Mouse (Mus musculus) heart, embryonic 15.5 days (tissue): ENCODE data around the gene Bin2. TPM values are rescaled to one million over a fixed set of nuclear protein-coding genes. Genes with fewer than 3 reads are reported as not detected.

ENCODE experiments used
- ATAC-seq: fragments of 200-750 bp; cut with Nextera tagmentation; replicated peaks from 2 replicates; pipeline ENCODE4 v1.8.0; 2017; ENCODE audit warnings: low read depth, moderate TSS enrichment; ENCODE audit not compliant: insufficient number of reproducible peaks, insufficient read depth, low FRiP score
- H3K27ac ChIP-seq: fragments of 300-500 bp; sonication (generic); 2 replicates; pipeline ENCODE4 v1.5.1; 2015; ENCODE audit warnings: mild to moderate bottlenecking, inconsistent platforms
- H3K27me3 ChIP-seq: fragments of 300-500 bp; sonication (generic); 2 replicates; pipeline ENCODE4 v1.6.1; 2015; ENCODE audit warnings: inconsistent platforms
- H3K36me3 ChIP-seq: fragments of 300-500 bp; sonication (generic); 2 replicates; pipeline ENCODE4 v1.6.1; 2015; ENCODE audit warnings: mild to moderate bottlenecking, inconsistent platforms
- H3K4me1 ChIP-seq: fragments of 300-500 bp; sonication (generic); replicated peaks from 2 replicates; pipeline ENCODE4 v1.6.1; 2015; ENCODE audit warnings: inconsistent platforms
- H3K4me2 ChIP-seq: fragments of 300-500 bp; sonication (generic); 2 replicates; pipeline ENCODE4 v1.6.1; 2015; ENCODE audit warnings: inconsistent platforms, mild to moderate bottlenecking, moderate library complexity
- H3K4me3 ChIP-seq: fragments of 300-500 bp; sonication (generic); 2 replicates; pipeline ENCODE4 v1.5.1; 2015; ENCODE audit warnings: mild to moderate bottlenecking, inconsistent platforms
- H3K9ac ChIP-seq: fragments of 300-500 bp; sonication (generic); 2 replicates; pipeline ENCODE4 v1.6.1; 2015; ENCODE audit warnings: mild to moderate bottlenecking, inconsistent platforms
- H3K9me3 ChIP-seq: fragments of 300-500 bp; sonication (generic); replicated peaks from 2 replicates; pipeline ENCODE4 v1.6.1; 2016; ENCODE audit warnings: inconsistent platforms
- WGBS: fragments of 180-500 bp; shearing (Covaris S2); methylation state at CpG from one replicate; pipeline ENCODE4 v1.1.7; 2015; ENCODE audit warnings: mixed read lengths; 5-methylcytosine and 5-hydroxymethylcytosine counted together
- polyA plus RNA-seq: library from polyadenylated mRNA; unstranded; fragments of >200 nt; fragmentation: Nextera tagmentation; extraction: Ambion mirVana; gene quantifications from 2 replicates; pipeline ENCODE4 v1.2.1, GENCODE M21; 2015

The Bin2 gene
- polyA plus RNA-seq, 1 experiment from 2014 or later = 2.6 TPM

DNA sequence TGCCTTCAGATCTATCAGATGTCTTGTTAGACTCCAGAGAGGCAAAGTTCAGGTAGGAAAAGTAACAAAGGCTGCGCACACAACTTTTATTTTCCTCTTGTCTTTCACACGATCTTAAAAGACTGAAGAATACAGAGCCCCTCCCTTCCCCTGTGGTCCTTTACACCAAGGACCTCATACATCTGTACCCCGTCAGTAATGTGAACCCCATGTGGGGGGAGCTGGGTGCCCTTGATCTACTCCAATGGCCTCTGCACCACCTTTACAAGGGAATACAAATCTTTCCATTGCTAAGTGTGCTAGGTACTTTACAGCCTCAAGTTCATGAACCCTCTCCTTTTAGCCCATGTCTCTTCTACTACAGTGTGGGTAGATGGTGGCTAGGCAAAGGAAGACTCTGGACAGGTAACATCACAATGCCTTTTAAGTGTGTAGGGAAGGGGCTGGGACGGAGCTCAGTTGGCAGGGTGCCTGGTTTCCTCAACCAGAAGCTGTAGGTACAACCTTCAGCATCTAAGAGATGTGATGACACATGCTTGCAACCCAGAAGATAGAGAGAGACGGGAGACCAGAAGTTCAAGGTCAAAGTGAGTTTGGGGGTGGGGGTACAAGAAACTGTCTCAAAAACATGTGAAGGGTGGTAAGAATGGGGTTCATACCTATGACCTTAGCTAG is 1.3 kb downstream of the Bin2 start:
- Histone ChIP-seq H3K27me3 (no peaks in the 10 kb centered on the region), H3K4me1 (peaks cover 12% of the 10 kb centered on the region), H3K27ac (no peak overlapping the region), H3K4me3 (no peak overlapping the region), H3K9me3 (no peaks in the 10 kb centered on the region), H3K36me3 (no peaks in the 10 kb centered on the region), H3K4me2 (no peak overlapping the region; the same call in 1 of the 2 replicates), H3K9ac (no peak overlapping the region)
- 57% methylated on average over 5 of the region's 5 CpGs for WGBS
- ATAC-seq = no peak

DNA sequence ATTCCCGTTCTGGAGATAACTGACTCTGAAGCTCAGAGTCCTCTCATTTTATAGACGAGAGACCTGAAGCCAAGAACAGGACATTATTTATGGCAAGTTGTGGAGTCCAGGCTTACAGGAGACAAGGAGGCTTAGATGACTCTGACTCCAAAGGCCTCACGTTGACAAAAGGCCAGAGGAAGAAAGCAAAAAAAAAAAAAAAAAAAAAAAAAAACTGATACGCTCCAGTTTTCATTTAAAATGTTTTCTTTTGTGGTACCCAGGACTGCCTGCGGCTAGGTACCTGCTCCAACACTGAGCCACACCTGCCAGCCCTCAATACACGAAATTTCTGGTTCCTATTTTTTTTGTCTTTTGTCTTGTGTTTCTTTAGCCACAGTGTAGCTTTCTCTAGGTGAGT is 1.9 kb downstream of the Bin2 start:
- peaks cover 12% of the 10 kb centered on the region for H3K4me1 ChIP-seq

GRCm38 (mm10) chr15:100666851-100667250 is 2.5 kb downstream of the Bin2 start:
- 20% methylated on average over 12 of the region's 12 CpGs for WGBS
- Histone ChIP-seq H3K9me3 (no peaks in the 10 kb centered on the region), H3K27me3 (no peaks in the 10 kb centered on the region), H3K9ac (no peak overlapping the region), H3K4me2 (peak overlapping the region; percentile 16; the same call in 1 of the 2 replicates), H3K4me3 (no peak overlapping the region), H3K36me3 (no peaks in the 10 kb centered on the region), H3K4me1 (peaks cover 12% of the 10 kb centered on the region), H3K27ac (peak overlapping the region; percentile 66)
- no peak for ATAC-seq

More for the DNA sequence above, 1.9 kb downstream of the Bin2 start:
- H3K4me2 ChIP-seq = peak overlapping the region; percentile 16; the same call in 1 of the 2 replicates
- no peak for ATAC-seq
- H3K27ac ChIP-seq = peak overlapping the region; percentile 66; the same call in 1 of the 2 replicates
- H3K9me3 ChIP-seq = no peaks in the 10 kb centered on the region
- no peak overlapping the region for H3K9ac ChIP-seq
- no peak overlapping the region for H3K4me3 ChIP-seq
- WGBS = 54% methylated on average over 6 of the region's 6 CpGs
- H3K27me3 ChIP-seq = no peaks in the 10 kb centered on the region
- no peaks in the 10 kb centered on the region for H3K36me3 ChIP-seq

- no peaks in the 10 kb centered on the region for H3K27me3 ChIP-seq
- H3K27ac ChIP-seq = peak overlapping the region; percentile 20
- 8% methylated on average over 7 of the region's 7 CpGs for WGBS
- H3K9me3 ChIP-seq = no peaks in the 10 kb centered on the region
- H3K4me3 ChIP-seq = no peak overlapping the region
- peak overlapping the region; percentile 22; the same call in 1 of the 2 replicates for H3K4me2 ChIP-seq
- H3K4me1 ChIP-seq = peaks cover 12% of the 10 kb centered on the region
- H3K36me3 ChIP-seq = no peaks in the 10 kb centered on the region
- ATAC-seq = peak; percentile 45; the same call in 1 of the 2 replicates
- no peak overlapping the region for H3K9ac ChIP-seq
Observed at GRCm38 (mm10) chr15:100666219-100666696, 3.1 kb downstream of the Bin2 start.

DNA sequence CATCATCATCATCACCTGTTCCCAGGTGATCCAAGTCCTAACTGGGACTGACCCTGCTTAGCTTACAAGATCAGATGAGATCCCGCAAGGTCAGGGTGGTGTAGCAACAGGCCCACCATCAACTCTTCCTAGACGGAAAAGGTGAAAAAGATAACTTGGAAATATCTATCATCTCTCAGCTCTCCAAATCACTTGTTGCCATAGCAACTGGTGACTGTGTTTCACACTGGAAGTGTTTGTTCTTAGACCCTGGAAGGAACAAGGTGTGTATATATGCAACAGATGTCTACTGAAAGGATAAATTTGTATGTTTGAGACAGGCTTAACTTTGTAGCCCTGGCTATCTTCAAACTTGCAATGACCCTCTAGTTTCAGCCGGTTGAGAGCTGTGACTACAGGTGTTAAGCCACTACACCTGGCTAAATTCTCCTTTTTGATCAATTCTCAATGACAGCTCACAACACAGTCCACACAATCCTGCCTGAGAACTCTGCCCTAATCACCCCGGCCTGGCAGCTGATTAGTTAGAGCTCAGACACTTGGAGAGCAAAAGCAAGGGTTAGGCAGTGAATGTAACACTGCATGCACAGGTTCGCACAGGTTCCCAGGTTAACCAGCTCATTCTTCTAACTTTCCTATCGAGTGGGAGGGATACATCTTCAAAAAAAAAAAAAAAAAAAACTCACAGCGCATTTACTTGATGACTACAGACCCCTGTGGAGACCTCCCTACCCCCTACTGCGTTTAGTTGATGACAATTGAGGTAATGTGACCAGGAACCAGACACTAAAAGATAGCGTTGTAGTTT is 3.7 kb downstream of the Bin2 start:
- H3K9ac ChIP-seq = no peak overlapping the region

GRCm38 (mm10) chr15:100664813-100665274 is 4.5 kb downstream of the Bin2 start:
- 75% methylated on average over 9 of the region's 9 CpGs for WGBS
- H3K27me3 ChIP-seq = no peaks in the 10 kb centered on the region
- H3K36me3 ChIP-seq = no peaks in the 10 kb centered on the region
- no peak for ATAC-seq
- H3K27ac ChIP-seq = no peak overlapping the region
- H3K9me3 ChIP-seq = no peaks in the 10 kb centered on the region
- no peak overlapping the region for H3K9ac ChIP-seq
- H3K4me2 ChIP-seq = no peak overlapping the region
- H3K4me1 ChIP-seq = peaks cover 12% of the 10 kb centered on the region
- no peak overlapping the region for H3K4me3 ChIP-seq

More for the DNA sequence above, 3.7 kb downstream of the Bin2 start:
- no peak for ATAC-seq
- Histone ChIP-seq H3K4me3 (no peak overlapping the region), H3K4me1 (peaks cover 12% of the 10 kb centered on the region), H3K36me3 (no peaks in the 10 kb centered on the region), H3K9me3 (no peaks in the 10 kb centered on the region), H3K4me2 (peak overlapping the region; percentile 22; the same call in 1 of the 2 replicates), H3K27me3 (no peaks in the 10 kb centered on the region), H3K27ac (peak overlapping the region; percentile 20)
- 29% methylated on average over 9 of the region's 9 CpGs for WGBS

DNA sequence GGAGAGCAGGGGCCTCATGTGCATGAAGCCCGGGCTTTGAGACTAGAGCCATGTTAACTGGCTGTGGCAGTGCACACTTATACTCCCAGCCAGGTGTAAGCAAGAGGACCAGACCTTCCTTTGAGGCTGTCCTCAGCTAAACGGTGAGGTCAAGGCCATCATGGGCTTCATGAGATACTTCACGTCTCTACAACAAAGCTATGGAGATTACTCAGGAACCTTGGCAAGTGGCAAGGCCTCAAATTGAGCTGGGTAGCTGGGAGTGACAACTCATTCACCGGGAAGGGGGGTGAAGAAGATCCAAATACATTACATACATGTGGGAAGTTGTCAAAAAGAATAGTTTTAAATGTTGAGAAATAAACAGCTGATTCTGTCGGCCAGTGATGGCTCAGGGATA is 8.5 kb downstream of the Bin2 start:
- no peaks in the 10 kb centered on the region for H3K27me3 ChIP-seq
- no peak overlapping the region for H3K9ac ChIP-seq
- 83% methylated on average over 5 of the region's 5 CpGs for WGBS
- no peak overlapping the region for H3K4me2 ChIP-seq
- H3K4me1 ChIP-seq = no peaks in the 10 kb centered on the region; the same call in 1 of the 2 replicates
- ATAC-seq = no peak
- no peak overlapping the region for H3K4me3 ChIP-seq
- H3K36me3 ChIP-seq = no peaks in the 10 kb centered on the region
- H3K27ac ChIP-seq = no peak overlapping the region
- H3K9me3 ChIP-seq = no peaks in the 10 kb centered on the region

GRCm38 (mm10) chr15:100660306-100660705 is 9.0 kb downstream of the Bin2 start:
- no peak overlapping the region for H3K4me2 ChIP-seq
- ATAC-seq = no peak
- 74% methylated on average over 9 of the region's 9 CpGs for whole genome bisulfite sequencing

GRCm38 (mm10) chr15:100655201-100655600 is 14.2 kb downstream of the Bin2 start:
- WGBS = 83% methylated on average over 5 of the region's 5 CpGs
- Histone ChIP-seq H3K27me3 (no peaks in the 10 kb centered on the region), H3K9ac (no peak overlapping the region), H3K27ac (no peak overlapping the region), H3K4me3 (no peak overlapping the region), H3K9me3 (no peaks in the 10 kb centered on the region), H3K4me1 (no peaks in the 10 kb centered on the region), H3K36me3 (no peaks in the 10 kb centered on the region), H3K4me2 (no peak overlapping the region)
- ATAC-seq = no peak

More at GRCm38 (mm10) chr15:100660306-100660705, 9.0 kb downstream of the Bin2 start:
- H3K27me3 ChIP-seq = no peaks in the 10 kb centered on the region
- H3K27ac ChIP-seq = no peak overlapping the region
- H3K4me1 ChIP-seq = no peaks in the 10 kb centered on the region
- no peak overlapping the region for H3K4me3 ChIP-seq
- no peak overlapping the region for H3K9ac ChIP-seq
- no peaks in the 10 kb centered on the region for H3K9me3 ChIP-seq
- H3K36me3 ChIP-seq = no peaks in the 10 kb centered on the region

DNA sequence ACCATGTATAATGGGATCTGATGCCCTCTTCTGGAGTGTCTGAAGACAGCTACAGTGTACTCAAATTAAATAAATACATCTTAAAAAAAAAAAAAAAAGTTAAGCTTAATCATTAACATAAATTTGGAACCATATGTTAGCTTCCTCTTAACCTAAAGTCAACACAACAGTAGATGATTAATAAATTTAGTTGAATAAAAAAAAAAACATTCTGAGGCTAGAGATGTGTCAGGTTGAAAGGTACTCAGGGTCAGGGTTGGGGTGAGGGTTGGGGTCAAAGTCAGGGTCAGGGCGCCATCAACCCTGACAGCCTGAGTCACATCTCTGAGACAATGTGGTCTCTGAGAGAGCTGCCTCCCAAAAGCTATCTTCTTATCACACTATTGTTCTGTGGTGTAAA is 15.1 kb downstream of the Bin2 start:
- no peak for ATAC-seq
- H3K4me2 ChIP-seq = no peak overlapping the region
- H3K27me3 ChIP-seq = no peaks in the 10 kb centered on the region
- H3K4me1 ChIP-seq = no peaks in the 10 kb centered on the region
- H3K36me3 ChIP-seq = no peaks in the 10 kb centered on the region
- WGBS = 76% methylated on average over 1 of the region's 1 CpGs
- no peak overlapping the region for H3K9ac ChIP-seq
- no peaks in the 10 kb centered on the region for H3K9me3 ChIP-seq
- H3K4me3 ChIP-seq = no peak overlapping the region
- H3K27ac ChIP-seq = no peak overlapping the region

GRCm38 (mm10) chr15:100651610-100652009 is 17.7 kb downstream of the Bin2 start:
- 54% methylated on average over 9 of the region's 9 CpGs for WGBS
- Histone ChIP-seq H3K36me3 (no peaks in the 10 kb centered on the region), H3K27ac (no peak overlapping the region), H3K9me3 (no peaks in the 10 kb centered on the region), H3K27me3 (no peaks in the 10 kb centered on the region), H3K4me3 (no peak overlapping the region), H3K4me1 (no peaks in the 10 kb centered on the region), H3K9ac (no peak overlapping the region), H3K4me2 (no peak overlapping the region)
- ATAC-seq = no peak
